Mouse (Mus musculus): ENCODE data around the gene Adssl1. TPM values are rescaled to one million over a fixed set of nuclear protein-coding genes. Genes with fewer than 3 reads are reported as not detected.

Adssl1 gene
- polyA plus RNA-seq, 1 experiment from 2014 or later = 4.7 TPM

GRCm38 (mm10) chr12:112599942-112600611 is 19.8 kb upstream of the Adssl1 start:
- Histone ChIP-seq H3K27me3 (ENCODE audit: control insufficient read depth, insufficient read depth, low read length) (no peaks in the 10 kb centered on the region), H3K36me3 (ENCODE audit: control insufficient read depth, insufficient read depth, low read length) (peaks cover 2% of the 10 kb centered on the region; the same call in 1 of the 2 replicates), H3K9me3 (ENCODE audit: control insufficient read depth, low read length) (no peaks in the 10 kb centered on the region), H3K4me2 (replicated peaks; ENCODE audit: low read depth) (no peak overlapping the region), H3K9ac (ENCODE audit: low read length) (no peak overlapping the region), H3K4me3 (ENCODE audit: low read depth, low read length) (no peak overlapping the region), H3K4me1 (replicated peaks; ENCODE audit: control insufficient read depth, insufficient read depth) (peaks cover 2% of the 10 kb centered on the region; the same call in 1 of the 2 replicates), H3K27ac (replicated peaks) (no peak overlapping the region)
- WGBS = 79% methylated on average over 30 of the region's 30 CpGs
- ATAC-seq (ENCODE audit: low FRiP score, low TSS enrichment) = no peak
- TF ChIP-seq CTCF (IDR thresholded peaks at IDR 0.05; ENCODE audit: low read depth) (no peak), EP300 (optimal IDR thresholded peaks at IDR 0.05) (no peak)
- DNase-seq (ENCODE audit: low spot score) = no peak

- WGBS = 84% methylated on average over 5 of the region's 5 CpGs
- Histone ChIP-seq H3K27me3 (ENCODE audit: control insufficient read depth, insufficient read depth, low read length) (no peaks in the 10 kb centered on the region), H3K4me2 (replicated peaks; ENCODE audit: low read depth) (no peak overlapping the region), H3K4me1 (replicated peaks; ENCODE audit: control insufficient read depth, insufficient read depth) (no peaks in the 10 kb centered on the region), H3K27ac (replicated peaks) (no peak overlapping the region), H3K36me3 (ENCODE audit: control insufficient read depth, insufficient read depth, low read length) (peaks cover 2% of the 10 kb centered on the region; the same call in 1 of the 2 replicates), H3K4me3 (ENCODE audit: low read depth, low read length) (no peak overlapping the region), H3K9me3 (ENCODE audit: control insufficient read depth, low read length) (no peaks in the 10 kb centered on the region), H3K9ac (ENCODE audit: low read length) (no peak overlapping the region)
- DNase-seq (ENCODE audit: low spot score) (no peak), ATAC-seq (ENCODE audit: low FRiP score, low TSS enrichment) (no peak)
- TF ChIP-seq CTCF (IDR thresholded peaks at IDR 0.05; ENCODE audit: low read depth) (no peak), EP300 (optimal IDR thresholded peaks at IDR 0.05) (no peak)
Measured at GRCm38 (mm10) chr12:112604022-112604421, 15.8 kb upstream of the Adssl1 start.

DNA sequence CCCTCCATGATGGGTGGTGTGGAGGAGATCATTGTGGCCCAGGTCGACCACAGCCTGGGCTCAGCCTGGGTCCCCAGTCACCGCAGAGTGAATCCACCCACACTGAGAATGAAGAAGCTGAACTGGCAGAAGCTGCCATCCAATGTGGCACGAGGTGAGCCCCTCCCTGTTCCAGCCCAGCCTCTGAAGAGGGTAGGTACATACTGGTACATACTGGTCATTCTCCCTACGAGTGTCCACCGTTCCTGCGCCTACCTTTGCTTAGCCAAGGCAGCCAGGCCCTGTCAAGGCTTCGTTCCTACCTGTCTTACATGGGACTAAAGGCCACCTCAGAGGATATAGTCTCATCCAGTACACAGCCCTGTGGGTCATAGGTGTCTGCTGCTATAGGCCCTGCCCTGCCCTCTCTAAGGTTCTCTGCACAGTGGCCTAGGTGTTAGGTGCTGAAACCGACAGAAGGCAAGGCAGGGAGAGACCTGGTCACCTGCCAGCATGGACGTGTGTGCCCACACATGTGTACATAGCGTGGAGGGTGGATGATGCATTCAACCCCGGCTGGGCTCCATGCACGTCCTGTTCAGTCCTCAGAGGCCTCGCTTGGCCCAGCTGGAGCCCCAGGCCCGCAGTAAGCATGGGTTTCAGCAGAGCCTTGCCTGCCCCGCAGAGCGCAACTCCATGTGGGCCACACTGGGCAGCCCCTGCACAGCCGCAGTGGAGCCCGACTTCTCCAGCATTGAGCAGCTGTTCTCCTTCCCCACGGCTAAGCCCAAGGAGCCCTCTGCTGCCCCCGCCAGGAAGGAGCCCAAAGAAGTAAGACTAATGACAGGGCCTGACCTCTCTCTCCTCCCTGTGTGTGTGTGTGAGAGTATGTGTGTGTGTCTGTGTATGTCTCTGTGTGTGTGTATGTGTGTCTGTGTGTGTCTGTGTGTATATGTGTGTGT is 14.9 kb upstream of the Adssl1 start:
- Histone ChIP-seq H3K36me3 (ENCODE audit: control insufficient read depth, insufficient read depth, low read length) (peaks cover 2% of the 10 kb centered on the region; the same call in 1 of the 2 replicates), H3K9ac (ENCODE audit: low read length) (no peak overlapping the region), H3K4me2 (replicated peaks; ENCODE audit: low read depth) (no peak overlapping the region), H3K4me3 (ENCODE audit: low read depth, low read length) (no peak overlapping the region), H3K27ac (replicated peaks) (no peak overlapping the region), H3K9me3 (ENCODE audit: control insufficient read depth, low read length) (no peaks in the 10 kb centered on the region), H3K27me3 (ENCODE audit: control insufficient read depth, insufficient read depth, low read length) (no peaks in the 10 kb centered on the region), H3K4me1 (replicated peaks; ENCODE audit: control insufficient read depth, insufficient read depth) (no peaks in the 10 kb centered on the region)
- peak; percentile 53 for DNase-seq (ENCODE audit: low spot score)
- peak; percentile 53 for ATAC-seq (ENCODE audit: low FRiP score, low TSS enrichment)
- 62% methylated on average over 20 of the region's 20 CpGs for WGBS
- TF ChIP-seq EP300 (optimal IDR thresholded peaks at IDR 0.05) = no peak
- TF ChIP-seq CTCF (IDR thresholded peaks at IDR 0.05; ENCODE audit: low read depth) = peak; percentile 63

DNA sequence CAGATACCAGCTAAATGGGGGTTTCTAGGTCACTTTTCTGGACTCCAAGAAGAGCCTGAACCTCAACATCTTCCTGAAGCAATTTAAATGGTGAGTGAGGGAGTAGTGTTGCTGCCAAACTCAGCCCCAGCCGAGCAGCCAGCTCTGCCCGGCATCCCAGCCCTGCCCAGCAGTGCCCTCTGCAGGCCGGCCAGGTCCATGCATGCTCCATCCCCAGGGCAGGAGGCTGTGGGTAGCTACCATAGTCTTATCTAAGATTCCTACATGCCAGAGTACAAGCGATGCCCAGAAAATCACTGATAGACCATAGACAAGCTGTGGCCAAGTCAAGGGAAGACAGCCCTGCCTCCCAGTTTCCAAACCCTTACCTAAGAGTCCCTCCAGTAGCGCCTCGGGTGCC is 14.1 kb upstream of the Adssl1 start:
- ATAC-seq (ENCODE audit: low FRiP score, low TSS enrichment) (peak; percentile 77), DNase-seq (ENCODE audit: low spot score) (peak; percentile 82)
- Histone ChIP-seq H3K4me2 (replicated peaks; ENCODE audit: low read depth) (no peak overlapping the region), H3K36me3 (ENCODE audit: control insufficient read depth, insufficient read depth, low read length) (no peaks in the 10 kb centered on the region; the same call in 1 of the 2 replicates), H3K4me1 (replicated peaks; ENCODE audit: control insufficient read depth, insufficient read depth) (no peaks in the 10 kb centered on the region), H3K4me3 (ENCODE audit: low read depth, low read length) (no peak overlapping the region), H3K27me3 (ENCODE audit: control insufficient read depth, insufficient read depth, low read length) (no peaks in the 10 kb centered on the region), H3K27ac (replicated peaks) (no peak overlapping the region), H3K9me3 (ENCODE audit: control insufficient read depth, low read length) (no peaks in the 10 kb centered on the region), H3K9ac (ENCODE audit: low read length) (no peak overlapping the region)
- WGBS = 46% methylated on average over 6 of the region's 6 CpGs
- no peak for TF ChIP-seq EP300 (optimal IDR thresholded peaks at IDR 0.05)
- peak; percentile 96 for TF ChIP-seq CTCF (IDR thresholded peaks at IDR 0.05; ENCODE audit: low read depth)

GRCm38 (mm10) chr12:112606998-112607397 is 12.8 kb upstream of the Adssl1 start:
- no peak overlapping the region for H3K27ac ChIP-seq (replicated peaks)
- no peak for TF ChIP-seq EP300 (optimal IDR thresholded peaks at IDR 0.05)
- TF ChIP-seq CTCF (IDR thresholded peaks at IDR 0.05; ENCODE audit: low read depth) = no peak
- H3K27me3 ChIP-seq (ENCODE audit: control insufficient read depth, insufficient read depth, low read length) = no peaks in the 10 kb centered on the region
- no peak overlapping the region for H3K4me2 ChIP-seq (replicated peaks; ENCODE audit: low read depth)
- H3K4me3 ChIP-seq (ENCODE audit: low read depth, low read length) = no peak overlapping the region
- DNase-seq (ENCODE audit: low spot score) = no peak
- no peak for ATAC-seq (ENCODE audit: low FRiP score, low TSS enrichment)
- H3K9ac ChIP-seq (ENCODE audit: low read length) = no peak overlapping the region
- 56% methylated on average over 6 of the region's 6 CpGs for WGBS
- H3K9me3 ChIP-seq (ENCODE audit: control insufficient read depth, low read length) = no peaks in the 10 kb centered on the region
- no peaks in the 10 kb centered on the region for H3K4me1 ChIP-seq (replicated peaks; ENCODE audit: control insufficient read depth, insufficient read depth)
- no peaks in the 10 kb centered on the region; the same call in 1 of the 2 replicates for H3K36me3 ChIP-seq (ENCODE audit: control insufficient read depth, insufficient read depth, low read length)
